In genomic region chr15:61400720-61401119, GRCm38 (mm10) we compare ENCODE assay signal across 10 mouse cellular contexts.
A peak's percentile ranks its signal among the peaks of the same experiment; 100 is the strongest.
DNase-seq lines count a peak whose midpoint lies in the region; ATAC-seq and TF ChIP-seq lines count a peak whose summit lies in the region.
"Had no signal": no experiment of that assay in that cellular context is flagged by ENCODE, and none has a peak within 500 bp of the region (broad histone marks: within the 10 kb centered on the region; RNA-seq: fewer than 3 reads in every experiment).

No protein-coding gene starts in this region.

- no peaks in the 10 kb centered on the region for H3K27me3 ChIP-seq in heart, postnatal 0 days (ENCODE audit: control insufficient read depth, insufficient read depth, low read length)
- H3K27me3 ChIP-seq in midbrain, embryonic 14.5 days (ENCODE audit: control insufficient read depth, insufficient read depth, low read length), result no peaks in the 10 kb centered on the region
- no peaks in the 10 kb centered on the region for H3K27me3 ChIP-seq in midbrain, embryonic 13.5 days
- H3K27me3 ChIP-seq in MEL (ENCODE audit: control insufficient read depth in 1 of 2, insufficient read depth in 2 of 2, low read length in 2 of 2), result no peaks in the 10 kb centered on the region
- H3K27me3 ChIP-seq: embryonic facial prominence, embryonic 12.5 days had no signal

- H3K9me3 ChIP-seq in heart, postnatal 0 days (replicated peaks; ENCODE audit: control insufficient read depth, low read length), result no peaks in the 10 kb centered on the region
- no peaks in the 10 kb centered on the region for H3K9me3 ChIP-seq in midbrain, embryonic 14.5 days (ENCODE audit: control insufficient read depth, low read length)
- H3K9me3 ChIP-seq in midbrain, embryonic 13.5 days, result no peaks in the 10 kb centered on the region
- no peaks in the 10 kb centered on the region for H3K9me3 ChIP-seq in MEL (replicated peaks; ENCODE audit: insufficient read depth, low read length)
- H3K9me3 ChIP-seq: embryonic facial prominence, embryonic 12.5 days had no signal

- no peak for TF ChIP-seq EP300 in heart, postnatal 0 days (IDR thresholded peaks at IDR 0.05; ENCODE audit: low read depth)
- no peak for TF ChIP-seq EP300 in MEL (IDR thresholded peaks at IDR 0.05; ENCODE audit: low read depth in 1 of 2, low read length in 2 of 2)

- no peaks in the 10 kb centered on the region for H3K36me3 ChIP-seq in heart, postnatal 0 days (replicated peaks; ENCODE audit: control insufficient read depth, insufficient read depth, low read length)
- H3K36me3 ChIP-seq in midbrain, embryonic 14.5 days (ENCODE audit: control insufficient read depth, insufficient read depth, low read length), result no peaks in the 10 kb centered on the region
- H3K36me3 ChIP-seq in midbrain, embryonic 13.5 days, result no peaks in the 10 kb centered on the region
- no peaks in the 10 kb centered on the region for H3K36me3 ChIP-seq in MEL (ENCODE audit: control insufficient read depth in 1 of 2, insufficient read depth in 2 of 2, low read length in 2 of 2)
- H3K36me3 ChIP-seq: embryonic facial prominence, embryonic 12.5 days had no signal

- TF ChIP-seq CTCF in heart, postnatal 0 days (IDR thresholded peaks at IDR 0.05; ENCODE audit: low read depth), result peak; percentile 62
- TF ChIP-seq CTCF in MEL (IDR thresholded peaks at IDR 0.05 in 2 of 3, conservative IDR thresholded peaks at IDR 0.05 in 1 of 3; ENCODE audit: control insufficient read depth in 1 of 3, insufficient read depth in 1 of 3, low read depth in 2 of 3, low read length in 3 of 3, poor library complexity in 1 of 3, severe bottlenecking in 1 of 3), result peak in 1 of 3 experiments; percentile 14; a peak in 1 of 6 replicates

- H3K9ac ChIP-seq in heart, postnatal 0 days (replicated peaks; ENCODE audit: low read depth, low read length), result no peak overlapping the region
- H3K9ac ChIP-seq in midbrain, embryonic 14.5 days (replicated peaks; ENCODE audit: low read length), result no peak overlapping the region
- no peak overlapping the region for H3K9ac ChIP-seq in midbrain, embryonic 13.5 days (replicated peaks)
- no peak overlapping the region for H3K9ac ChIP-seq in MEL (ENCODE audit: control insufficient read depth, low read depth, low read length, poor library complexity, severe bottlenecking)
- H3K9ac ChIP-seq: embryonic facial prominence, embryonic 12.5 days had no signal

- no peak for TF ChIP-seq POLR2A in MEL (IDR thresholded peaks at IDR 0.05; ENCODE audit: control insufficient read depth in 1 of 2, insufficient read depth in 1 of 2, low read depth in 1 of 2, low read length in 2 of 2, poor library complexity in 1 of 2)

- no peak for ATAC-seq in heart, postnatal 0 days (ENCODE audit: insufficient read depth, low read depth)
- ATAC-seq in midbrain, embryonic 14.5 days (ENCODE audit: low FRiP score, low TSS enrichment), result no peak
- ATAC-seq in midbrain, embryonic 13.5 days, result no peak
- ATAC-seq in megakaryocyte progenitor cell, adult 5-6 weeks (replicated peaks; ENCODE audit: poor library complexity), result no peak

- no peak overlapping the region for H3K4me2 ChIP-seq in heart, postnatal 0 days (ENCODE audit: low read depth, low read length)
- H3K4me2 ChIP-seq in midbrain, embryonic 14.5 days (ENCODE audit: low read length), result no peak overlapping the region
- H3K4me2 ChIP-seq in midbrain, embryonic 13.5 days (replicated peaks), result no peak overlapping the region
- H3K4me2 ChIP-seq: embryonic facial prominence, embryonic 12.5 days had no signal

- intact Hi-C loops in heart, postnatal 36 days (cut with DNase I), result no loop called here

- TF ChIP-seq RAD21 in MEL (IDR thresholded peaks at IDR 0.05; ENCODE audit: low read depth, low read length), result peak; percentile 15; the same call in 1 of the 2 replicates

- no peaks in the 10 kb centered on the region for H3K79me2 ChIP-seq in MEL (ENCODE audit: control insufficient read depth, insufficient read depth, low read length, poor library complexity)

- no peak overlapping the region for H3K27ac ChIP-seq in heart, postnatal 0 days (ENCODE audit: low read depth)
- H3K27ac ChIP-seq in midbrain, embryonic 14.5 days (replicated peaks; ENCODE audit: low read depth, low read length), result no peak overlapping the region
- no peak overlapping the region for H3K27ac ChIP-seq in midbrain, embryonic 13.5 days
- H3K27ac ChIP-seq in MEL (ENCODE audit: control insufficient read depth, low read depth, low read length), result no peak overlapping the region
- H3K27ac ChIP-seq: embryonic facial prominence, embryonic 12.5 days; macrophage had no signal

- no peak overlapping the region for H3K4me3 ChIP-seq in heart, postnatal 0 days (ENCODE audit: low read depth, low read length)
- no peak overlapping the region for H3K4me3 ChIP-seq in midbrain, embryonic 14.5 days (replicated peaks; ENCODE audit: low read depth, low read length)
- no peak overlapping the region for H3K4me3 ChIP-seq in midbrain, embryonic 13.5 days (replicated peaks)
- H3K4me3 ChIP-seq in MEL (ENCODE audit: control insufficient read depth in 1 of 2, insufficient read depth in 1 of 2, low read depth in 2 of 2, low read length in 2 of 2), result no peak overlapping the region
- H3K4me3 ChIP-seq: embryonic facial prominence, embryonic 12.5 days had no signal

- peak; percentile 16 for DNase-seq in heart, postnatal 0 days (ENCODE audit: low spot score)
- no peak for DNase-seq in heart, postnatal 36 days
- DNase-seq in midbrain, embryonic 14.5 days, result peak; percentile 47
- DNase-seq in MEL (ENCODE audit: low read depth, low spot score), result peak; percentile 5
- peak; percentile 41 for DNase-seq in lung, postnatal 25 days (ENCODE audit: low spot score)
- no peak for DNase-seq in urinary bladder, postnatal 25 days (ENCODE audit: low spot score)

- H3K4me1 ChIP-seq in heart, postnatal 0 days (ENCODE audit: control insufficient read depth, insufficient read depth), result 0 out of 2 replicates have a peak, but pooled peaks cover 4% of the 10 kb centered on the region
- H3K4me1 ChIP-seq in midbrain, embryonic 14.5 days (ENCODE audit: control insufficient read depth, insufficient read depth, low read length), result no peaks in the 10 kb centered on the region
- H3K4me1 ChIP-seq in midbrain, embryonic 13.5 days (replicated peaks), result peaks cover under 1% of the 10 kb centered on the region; the same call in 1 of the 2 replicates
- no peaks in the 10 kb centered on the region for H3K4me1 ChIP-seq in MEL (ENCODE audit: control insufficient read depth in 1 of 2, insufficient read depth in 2 of 2, low read length in 2 of 2)
- H3K4me1 ChIP-seq: embryonic facial prominence, embryonic 12.5 days had no signal

TF ChIP-seq in MEL, 35 proteins besides CTCF, POLR2A, EP300 and RAD21:
- TF ChIP-seq ZNF384 (IDR thresholded peaks at IDR 0.05; ENCODE audit: low read depth, low read length) (no peak), GABPA (IDR thresholded peaks at IDR 0.05; ENCODE audit: low read depth, low read length) (no peak), ELF1 (IDR thresholded peaks at IDR 0.05; ENCODE audit: low read depth, low read length) (no peak), SMC3 (IDR thresholded peaks at IDR 0.05; ENCODE audit: low read depth, low read length) (0 out of 2 replicates have a peak, but pooled peaks have one; percentile 7), ZMIZ1 (IDR thresholded peaks at IDR 0.05; ENCODE audit: low read depth, low read length) (no peak), KAT2A (conservative IDR thresholded peaks at IDR 0.05; ENCODE audit: low read depth, low read length) (no peak), RCOR1 (IDR thresholded peaks at IDR 0.05; ENCODE audit: low read depth, low read length) (no peak), E2F4 (IDR thresholded peaks at IDR 0.05; ENCODE audit: borderline replicate concordance, low read depth, low read length) (no peak), NELFE (IDR thresholded peaks at IDR 0.05; ENCODE audit: low read depth, low read length) (no peak)
TF ChIP-seq in MEL: peak in this region for 1.

Comparison
In these comparisons a context has a peak if more than half of its experiments do, and no peak if none do; other contexts are left out.
1. DNase-seq: peak in heart, postnatal 0 days (single experiment), midbrain, embryonic 14.5 days (single experiment), MEL (single experiment) and lung, postnatal 25 days (single experiment); none in heart, postnatal 36 days (0 of 2) and urinary bladder, postnatal 25 days (single experiment).